Mouse (Mus musculus) thymus, postnatal 10 days (tissue): ENCODE measurements around the gene Hist1h3c.

Experiments used
- DNase-seq, 2 experiments: peaks; one replicate each; pipeline ENCODE4 v3.0.0; 2021; ENCODE audit warnings: low spot score in 2 of 2

The Hist1h3c gene

DNA sequence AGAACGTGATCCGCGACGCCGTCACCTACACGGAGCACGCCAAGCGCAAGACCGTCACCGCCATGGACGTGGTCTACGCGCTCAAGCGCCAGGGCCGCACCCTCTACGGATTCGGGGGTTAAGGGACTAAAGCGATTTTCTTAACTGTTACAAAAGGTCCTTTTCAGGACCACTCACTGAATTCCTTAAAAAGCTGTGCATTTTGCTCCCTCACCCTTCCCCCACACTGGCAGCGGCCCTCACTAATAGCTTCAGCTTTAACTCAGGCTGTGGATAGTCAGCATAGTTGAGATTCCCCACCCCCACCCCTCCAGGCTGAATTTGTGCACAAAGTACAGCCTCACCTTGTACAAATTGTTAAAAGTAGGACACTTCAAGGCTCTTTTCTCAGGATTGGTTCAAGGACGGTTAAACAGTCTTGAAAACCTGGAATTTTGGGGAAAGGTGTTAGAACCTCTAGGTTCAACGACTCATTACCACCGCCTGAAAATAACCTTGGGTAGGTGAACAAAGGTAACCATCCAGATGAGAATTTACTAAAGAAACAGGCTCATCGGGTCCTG, 11.9 kb upstream of the Hist1h3c start:
- DNase-seq: no peak

DNA sequence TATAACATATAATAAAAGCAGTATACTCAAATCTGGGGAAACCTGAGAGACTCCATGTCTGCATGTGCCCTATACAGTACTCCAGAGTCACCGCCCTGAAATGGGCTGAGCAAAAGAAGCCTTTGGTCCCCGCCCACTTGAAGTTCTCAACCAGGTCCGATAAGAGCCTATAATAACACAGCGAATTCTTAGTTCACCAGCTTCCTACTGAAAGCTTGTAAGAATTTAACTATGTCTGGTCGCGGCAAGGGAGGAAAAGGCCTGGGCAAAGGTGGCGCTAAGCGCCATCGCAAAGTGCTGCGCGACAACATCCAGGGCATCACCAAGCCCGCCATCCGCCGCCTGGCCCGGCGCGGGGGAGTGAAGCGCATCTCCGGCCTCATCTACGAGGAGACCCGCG, 11.4 kb upstream of the Hist1h3c start, which contains the start of gene Hist1h4b:
Hist1h4b (plus strand) TSS at position 224 of the 400 bp plus-strand sequence.
- DNase-seq: peak; percentile 89 to 90

DNA sequence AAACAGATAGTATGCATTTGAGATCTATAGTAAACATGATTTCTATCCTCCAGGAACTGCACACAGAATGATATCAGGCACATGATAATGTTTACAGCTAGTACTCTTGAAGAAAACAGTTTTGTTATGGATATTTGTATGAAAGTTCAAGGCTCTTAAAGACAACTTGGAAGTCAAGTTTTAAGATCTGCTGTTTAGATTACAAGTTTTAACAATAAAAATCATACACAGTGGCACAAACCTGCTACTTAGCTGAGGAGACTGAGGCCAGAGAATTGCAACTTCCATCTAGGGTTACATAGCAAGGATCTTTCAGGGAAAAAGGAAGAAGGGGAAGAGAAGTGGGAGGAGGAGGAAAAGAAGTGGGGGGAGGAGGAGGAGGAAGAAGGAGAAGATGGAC, 9.6 kb upstream of the Hist1h3c start:
- DNase-seq: no peak

DNA sequence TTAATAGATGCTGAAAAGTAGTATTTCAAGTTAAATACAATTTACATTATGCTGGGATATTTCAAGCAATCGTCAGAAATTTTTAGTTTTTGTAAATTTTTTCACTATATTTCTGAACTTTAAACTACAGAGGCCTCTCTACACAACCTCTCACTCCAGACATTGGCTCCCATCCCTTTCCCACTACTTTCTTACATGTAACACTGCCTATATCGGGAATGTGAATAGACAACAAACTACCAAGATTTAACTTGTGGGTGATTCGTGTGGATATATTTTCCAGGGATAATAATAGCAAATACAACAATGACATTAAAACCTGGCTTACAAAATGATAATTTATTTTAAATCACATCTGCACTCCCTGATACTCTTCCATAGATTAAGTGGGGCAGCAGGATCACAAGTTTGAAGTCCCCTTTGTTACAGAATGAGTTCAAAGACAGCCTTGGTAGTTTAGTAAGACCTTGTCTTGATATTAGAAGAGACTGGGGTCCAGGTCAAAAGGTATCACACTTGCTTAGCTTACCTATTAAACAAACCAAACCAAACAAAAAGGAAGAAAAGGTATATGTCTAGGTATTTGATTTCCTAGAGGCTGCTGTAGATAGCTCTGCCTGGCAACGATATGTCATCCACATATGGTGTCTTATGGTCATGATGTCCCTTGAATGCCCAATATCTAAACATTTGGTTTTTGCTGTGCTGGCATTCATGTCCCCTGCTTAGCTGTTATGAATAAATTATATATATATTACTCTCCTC, 8.1 kb upstream of the Hist1h3c start:
- no peak for DNase-seq

DNA sequence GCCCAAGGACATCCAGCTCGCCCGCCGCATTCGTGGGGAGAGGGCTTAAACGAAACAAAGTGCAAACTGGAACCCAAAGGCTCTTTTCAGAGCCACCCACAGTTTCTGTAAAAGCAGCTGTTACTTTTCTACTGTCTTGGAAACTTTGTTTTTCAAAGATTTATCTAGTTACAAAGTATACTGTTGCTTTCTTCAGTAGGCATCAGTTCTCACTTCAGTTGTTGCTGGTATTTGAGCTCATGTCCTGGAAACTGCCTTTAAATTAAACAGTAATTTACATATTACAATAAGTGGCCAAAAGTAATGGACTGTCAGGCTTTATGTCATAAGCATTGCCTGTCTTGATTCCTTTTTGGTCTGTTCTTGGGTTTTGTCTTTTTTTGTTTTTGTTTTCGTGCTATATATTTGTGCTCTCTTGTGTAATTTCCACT, 7.4 kb upstream of the Hist1h3c start:
- DNase-seq: no peak

DNA sequence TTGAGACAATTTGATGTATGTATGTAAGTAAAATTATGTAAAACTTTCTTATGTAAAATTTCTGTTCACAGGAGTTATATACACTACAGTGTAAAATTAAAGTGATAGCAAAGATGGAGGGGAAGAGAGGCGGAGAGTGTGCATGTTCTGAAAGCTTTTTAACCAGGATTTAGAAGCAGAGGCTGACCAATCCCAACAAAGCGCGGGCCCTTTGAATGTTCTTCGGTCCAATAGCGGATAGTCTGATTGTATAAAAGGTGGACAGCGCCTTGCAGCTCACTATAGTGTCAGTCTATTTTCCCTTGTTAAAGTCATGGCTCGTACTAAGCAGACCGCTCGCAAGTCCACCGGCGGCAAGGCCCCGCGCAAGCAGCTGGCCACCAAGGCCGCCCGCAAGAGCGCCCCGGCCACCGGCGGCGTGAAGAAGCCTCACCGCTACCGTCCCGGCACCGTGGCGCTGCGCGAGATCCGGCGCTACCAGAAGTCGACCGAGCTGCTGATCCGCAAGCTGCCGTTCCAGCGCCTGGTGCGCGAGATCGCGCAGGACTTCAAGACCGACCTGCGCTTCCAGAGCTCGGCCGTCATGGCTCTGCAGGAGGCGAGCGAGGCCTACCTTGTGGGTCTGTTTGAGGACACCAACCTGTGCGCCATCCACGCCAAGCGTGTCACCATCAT, 6.8 kb upstream of the Hist1h3c start, which contains the start of gene Hist1h3b:
Hist1h3b (plus strand) TSS at position 201 of the 675 bp plus-strand sequence.
- DNase-seq: peak; percentile 86 to 91

DNA sequence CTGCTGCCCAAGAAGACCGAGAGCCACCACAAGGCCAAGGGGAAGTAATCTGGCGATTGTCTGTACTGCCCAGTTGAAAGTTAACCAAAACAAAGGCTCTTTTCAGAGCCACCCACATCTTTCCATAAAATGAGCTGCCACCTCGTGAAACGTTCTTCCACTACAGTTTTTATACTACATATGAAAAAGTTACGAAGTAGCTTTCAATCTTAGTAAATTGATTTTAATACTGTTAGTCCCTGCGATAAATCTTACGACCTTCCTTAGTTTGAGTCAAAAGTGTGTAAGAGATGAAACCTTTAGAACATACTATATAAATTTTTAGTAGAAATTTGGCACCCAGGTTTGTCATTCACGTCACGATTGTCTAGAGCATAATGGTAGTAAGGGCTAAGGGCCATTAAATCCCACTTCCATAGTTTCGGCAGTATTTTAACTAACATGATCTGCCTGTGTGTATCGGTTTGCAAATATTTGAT, 6.1 kb upstream of the Hist1h3c start:
- no peak for DNase-seq

DNA sequence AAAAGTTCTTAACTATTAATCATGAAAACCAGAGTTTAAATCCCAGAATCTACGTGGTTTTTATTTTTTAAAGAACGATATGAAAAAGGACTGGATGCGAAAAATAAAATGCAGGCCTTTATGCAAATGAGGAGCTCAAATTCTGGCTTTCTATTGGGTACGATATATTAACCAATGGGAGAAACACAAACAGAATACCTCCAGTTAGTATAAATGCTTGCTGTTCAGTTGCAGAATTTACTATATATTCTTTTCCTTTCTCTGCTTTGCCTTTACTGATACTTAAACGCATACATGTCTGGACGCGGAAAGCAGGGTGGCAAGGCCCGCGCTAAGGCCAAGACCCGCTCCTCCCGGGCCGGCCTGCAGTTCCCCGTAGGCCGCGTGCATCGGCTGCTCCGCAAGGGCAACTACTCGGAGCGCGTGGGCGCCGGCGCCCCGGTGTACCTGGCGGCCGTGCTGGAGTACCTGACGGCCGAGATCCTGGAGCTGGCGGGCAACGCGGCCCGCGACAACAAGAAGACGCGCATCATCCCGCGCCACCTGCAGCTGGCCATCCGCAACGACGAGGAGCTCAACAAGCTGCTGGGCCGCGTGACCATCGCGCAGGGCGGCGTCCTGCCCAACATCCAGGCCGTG, 5.6 kb upstream of the Hist1h3c start, which contains the start of gene Hist1h2ab:
Hist1h2ab (plus strand) TSS at position 288 of the 639 bp plus-strand sequence.
- peak; percentile 64 to 68 for DNase-seq

DNA sequence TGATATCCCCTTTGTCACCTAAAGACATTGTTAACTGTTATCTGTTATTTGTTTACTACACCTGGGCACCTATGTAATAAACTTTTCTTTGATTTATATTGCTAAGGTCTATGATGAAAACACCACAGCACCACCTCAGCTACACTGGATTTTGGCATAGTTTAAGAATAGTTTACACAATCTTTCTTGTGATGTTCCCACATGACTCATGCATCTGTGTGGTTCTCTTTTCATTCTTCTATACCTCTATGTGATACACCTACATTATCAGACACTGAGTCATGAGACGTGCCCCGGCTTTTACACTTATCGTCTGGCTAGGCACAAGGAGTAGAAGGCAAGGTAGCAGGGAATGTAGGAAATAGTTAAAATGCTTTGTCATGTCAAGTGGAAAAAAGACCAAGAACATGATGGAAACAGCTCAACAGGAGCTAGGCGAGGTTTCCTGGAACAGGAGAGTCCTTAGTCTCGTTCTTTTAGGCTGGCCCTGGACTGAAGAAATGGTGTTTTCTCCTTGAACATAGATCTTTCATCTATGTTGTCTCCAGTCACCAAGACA, 4.2 kb upstream of the Hist1h3c start:
- no peak for DNase-seq

DNA sequence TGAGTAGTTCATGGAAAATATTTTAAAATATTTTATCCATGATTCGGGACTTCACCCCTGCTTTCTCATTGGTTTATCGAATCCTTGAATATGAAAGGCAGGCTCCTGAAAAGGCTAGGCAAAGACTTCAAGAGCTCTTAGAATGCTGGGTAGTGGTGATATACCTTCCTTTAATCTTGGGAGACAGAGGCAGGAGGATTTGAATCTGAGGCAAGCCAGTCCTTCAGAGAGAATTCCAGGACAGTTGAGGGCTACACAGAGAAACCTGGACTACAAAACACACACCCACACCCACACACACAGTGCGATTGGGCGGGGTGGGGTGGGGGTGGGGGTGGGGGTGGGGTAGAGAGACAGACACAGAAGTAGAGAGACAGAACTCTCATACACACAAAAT, 2.5 kb upstream of the Hist1h3c start:
- no peak for DNase-seq

DNA sequence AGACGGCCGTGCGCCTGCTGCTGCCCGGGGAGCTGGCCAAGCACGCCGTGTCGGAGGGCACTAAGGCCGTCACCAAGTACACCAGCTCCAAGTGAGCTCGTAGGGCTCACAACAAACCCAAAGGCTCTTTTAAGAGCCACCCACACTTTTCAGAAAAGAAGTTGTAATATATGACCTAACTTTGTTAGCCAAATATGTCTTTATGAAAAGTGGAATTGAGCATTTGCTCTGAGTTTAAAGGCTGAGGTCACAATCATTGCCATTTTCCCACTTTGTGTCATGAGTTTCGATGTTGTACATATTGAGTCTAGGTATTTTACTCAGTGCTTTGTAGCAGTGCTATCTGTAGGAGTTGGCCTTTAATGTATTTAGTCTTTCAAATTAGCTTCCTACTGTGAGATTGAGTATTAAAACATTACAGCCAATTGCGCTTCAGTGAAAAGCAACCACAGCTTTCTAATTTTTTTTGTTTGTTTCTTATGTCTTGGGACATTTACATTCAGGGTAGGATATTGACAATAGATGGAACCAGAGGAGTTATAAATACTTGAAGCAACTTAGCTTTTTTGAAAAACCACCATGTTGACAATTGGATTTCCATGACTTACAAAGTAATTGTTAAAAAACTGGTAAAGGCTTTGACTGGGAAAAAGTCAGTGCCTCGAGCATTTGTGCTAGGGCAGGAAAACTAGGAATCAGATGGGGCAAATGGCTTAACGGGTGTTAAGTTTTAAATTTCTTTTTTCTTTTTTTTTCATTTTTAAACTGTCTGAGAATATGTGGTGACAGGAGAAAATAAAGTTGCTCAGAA, 1.9 kb upstream of the Hist1h3c start:
- DNase-seq: no peak

DNA sequence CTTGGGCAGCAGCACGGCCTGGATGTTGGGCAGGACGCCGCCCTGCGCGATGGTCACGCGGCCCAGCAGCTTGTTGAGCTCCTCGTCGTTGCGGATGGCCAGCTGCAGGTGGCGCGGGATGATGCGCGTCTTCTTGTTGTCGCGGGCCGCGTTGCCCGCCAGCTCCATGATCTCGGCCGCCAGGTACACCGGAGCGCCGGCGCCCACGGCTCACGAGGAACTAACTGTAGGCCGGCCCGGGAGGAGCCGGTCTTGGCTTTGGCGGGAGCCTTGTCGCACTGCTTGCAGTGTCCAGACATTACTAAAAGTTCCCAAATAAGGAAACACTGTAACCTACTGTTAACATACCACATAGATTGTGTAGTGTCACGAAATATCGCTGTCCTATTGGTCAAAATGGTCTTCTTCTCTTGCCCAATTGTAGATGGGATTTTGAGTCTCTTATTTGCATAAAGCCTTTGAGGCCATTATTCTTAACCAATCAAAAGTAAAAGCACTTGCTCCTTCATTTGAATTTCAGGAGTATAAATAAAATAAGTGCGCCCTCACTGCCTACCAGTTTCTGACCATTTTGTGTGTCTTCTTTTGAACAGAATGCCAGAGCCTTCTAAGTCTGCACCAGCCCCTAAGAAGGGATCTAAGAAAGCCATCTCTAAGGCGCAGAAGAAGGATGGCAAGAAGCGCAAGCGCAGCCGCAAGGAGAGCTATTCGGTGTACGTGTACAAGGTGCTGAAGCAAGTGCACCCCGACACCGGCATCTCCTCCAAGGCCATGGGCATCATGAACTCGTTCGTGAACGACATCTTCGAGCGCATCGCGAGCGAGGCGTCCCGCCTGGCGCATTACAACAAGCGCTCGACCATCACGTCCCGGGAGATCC, 1.0 kb upstream of the Hist1h3c start, which contains the start of gene Hist1h2bb:
Hist1h2bb (plus strand) TSS at position 534 of the 880 bp plus-strand sequence.
- DNase-seq: peak; percentile 71 to 73

DNA sequence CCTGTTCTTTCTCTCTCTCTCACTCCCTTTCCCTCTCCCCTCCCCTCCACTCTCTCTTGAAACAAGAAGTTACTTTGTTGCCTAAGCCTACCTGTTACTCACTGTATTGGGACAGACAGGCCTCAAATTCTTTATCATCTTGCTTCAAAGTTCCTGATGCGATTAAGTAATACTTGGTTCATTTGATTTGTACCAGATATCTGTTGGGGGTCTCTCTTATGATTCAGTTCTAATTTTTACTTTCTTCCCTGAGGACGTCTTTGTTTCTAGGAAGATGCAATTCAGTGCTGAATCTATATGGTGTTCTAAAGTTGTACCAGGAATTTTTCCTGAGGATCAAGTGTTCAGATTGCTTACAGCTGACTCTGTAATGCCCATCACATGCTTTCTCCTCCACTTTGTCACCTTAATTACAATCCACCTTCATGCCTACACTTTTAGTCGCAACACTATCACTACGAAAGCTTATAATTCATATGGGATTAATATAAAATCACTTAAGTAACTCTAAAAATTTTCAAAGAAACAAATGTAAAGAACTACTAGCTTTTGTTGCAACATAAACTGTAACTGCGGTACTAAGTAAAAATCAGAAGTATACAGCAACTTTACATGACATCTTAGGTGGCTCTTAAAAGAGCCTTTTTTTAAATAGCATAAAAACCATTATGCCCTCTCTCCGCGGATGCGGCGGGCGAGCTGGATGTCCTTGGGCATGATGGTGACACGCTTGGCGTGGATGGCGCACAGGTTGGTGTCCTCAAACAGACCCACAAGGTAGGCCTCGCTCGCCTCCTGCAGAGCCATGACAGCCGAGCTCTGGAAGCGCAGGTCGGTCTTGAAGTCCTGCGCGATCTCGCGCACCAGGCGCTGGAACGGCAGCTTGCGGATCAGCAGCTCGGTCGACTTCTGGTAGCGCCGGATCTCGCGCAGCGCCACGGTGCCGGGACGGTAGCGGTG, 701 bp downstream of the Hist1h3c start:
- no peak for DNase-seq

DNA sequence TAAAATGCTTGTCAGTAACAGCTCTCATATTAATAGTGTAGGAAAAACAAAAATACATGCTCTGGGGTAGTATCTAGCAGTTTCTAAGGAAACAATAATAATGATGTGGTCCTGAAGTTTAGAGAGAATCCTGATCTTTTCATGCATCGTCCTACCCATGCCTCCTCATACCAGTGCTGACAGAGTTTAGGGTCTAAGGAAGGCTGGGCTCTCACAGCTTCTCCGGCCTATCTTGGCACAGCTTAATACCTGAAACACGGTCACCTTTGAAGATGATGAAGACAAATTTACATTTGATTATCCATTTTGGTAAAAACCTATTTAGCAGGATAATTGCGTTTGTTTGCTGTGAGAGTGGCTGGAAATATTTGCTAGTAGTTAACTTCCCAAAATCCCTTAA, 1.4 kb downstream of the Hist1h3c start:
- no peak for DNase-seq

DNA sequence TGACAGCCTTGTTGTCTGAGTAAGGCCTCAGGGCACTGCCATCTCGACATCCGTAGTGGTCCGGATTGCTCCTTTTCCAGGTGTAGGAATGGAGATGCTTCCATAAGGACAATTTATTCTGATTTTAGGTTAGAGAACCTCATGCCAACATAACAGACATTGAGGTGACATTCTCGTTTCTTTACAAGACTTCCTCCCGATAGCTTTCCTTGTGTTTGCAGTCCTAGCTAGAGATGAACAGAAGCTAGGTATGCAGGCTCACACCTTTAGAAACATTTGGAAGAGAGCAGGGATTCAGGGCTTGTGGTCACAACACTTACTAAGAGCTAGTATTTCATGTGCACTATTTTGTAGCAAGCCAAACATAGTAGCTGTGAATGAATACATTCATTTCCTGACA, 2.2 kb downstream of the Hist1h3c start:
- no peak for DNase-seq

DNA sequence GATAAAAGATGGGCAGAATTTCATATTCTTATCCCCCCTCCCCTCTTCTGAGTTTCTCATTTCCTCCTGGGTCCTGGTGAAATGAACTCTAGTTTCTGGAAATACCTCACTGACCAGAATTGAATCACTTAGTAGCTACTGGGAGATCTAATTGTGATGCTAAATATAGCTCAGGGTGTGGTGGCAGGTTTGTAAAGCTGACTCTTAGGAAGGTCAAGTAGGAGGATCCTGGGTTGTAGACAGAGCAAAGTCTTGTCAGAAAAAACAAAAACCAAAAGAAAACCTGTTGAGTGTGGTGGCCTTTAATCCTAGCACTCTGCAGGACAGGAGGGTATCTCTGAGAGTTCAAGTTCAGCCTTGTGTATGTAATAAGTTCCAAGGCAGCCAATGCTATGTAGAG, 3.4 kb downstream of the Hist1h3c start:
- no peak for DNase-seq

DNA sequence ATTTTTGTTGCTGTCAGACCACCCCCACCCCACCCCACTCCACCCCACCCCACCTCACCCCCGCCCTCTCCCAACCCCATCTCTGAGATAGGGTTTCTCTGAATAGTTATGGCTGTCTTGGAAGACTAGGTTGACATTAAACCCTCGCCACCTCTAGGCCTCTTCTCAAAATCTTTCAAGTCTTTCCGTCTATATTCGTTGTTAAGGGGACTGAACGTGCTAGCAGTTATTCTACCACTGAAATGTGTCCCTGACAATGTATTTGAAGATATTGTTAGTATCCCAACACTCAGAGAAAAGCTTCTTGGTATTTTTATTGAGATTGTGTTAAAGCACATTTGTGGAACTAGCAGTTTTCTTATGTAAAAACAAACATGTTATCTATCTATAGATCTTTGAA, 4.5 kb downstream of the Hist1h3c start:
- DNase-seq: no peak

DNA sequence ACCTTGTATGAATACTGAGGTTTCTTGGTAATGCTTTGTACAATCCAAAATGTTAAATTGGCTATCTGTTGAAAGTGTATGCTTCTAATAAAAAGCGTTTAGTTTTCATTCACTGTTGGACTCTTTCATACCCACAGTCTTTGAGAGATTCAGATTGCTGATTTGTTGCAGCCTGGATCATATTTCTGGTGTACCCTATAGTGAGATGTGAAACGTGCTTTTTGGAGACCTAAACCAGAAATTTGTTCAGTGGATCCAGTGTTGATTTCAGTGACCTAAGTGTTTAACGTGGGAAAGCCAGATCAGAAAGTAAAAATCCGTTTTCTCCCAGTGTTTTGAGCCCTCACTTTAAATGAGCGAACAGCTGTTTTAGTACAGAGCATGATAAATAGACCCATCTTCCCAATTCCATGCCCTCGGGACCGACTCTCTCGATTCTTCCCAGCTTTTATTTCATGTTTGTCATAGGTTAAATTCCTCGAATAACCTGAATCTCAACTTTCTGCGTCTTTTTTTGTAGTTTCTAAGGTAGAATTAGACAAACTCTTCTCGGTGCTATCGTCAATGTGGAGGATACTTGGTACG, 5.1 kb downstream of the Hist1h3c start:
- DNase-seq: no peak
